Mouse (Mus musculus): ENCODE results near the gene Vmn1r55.

DNA sequence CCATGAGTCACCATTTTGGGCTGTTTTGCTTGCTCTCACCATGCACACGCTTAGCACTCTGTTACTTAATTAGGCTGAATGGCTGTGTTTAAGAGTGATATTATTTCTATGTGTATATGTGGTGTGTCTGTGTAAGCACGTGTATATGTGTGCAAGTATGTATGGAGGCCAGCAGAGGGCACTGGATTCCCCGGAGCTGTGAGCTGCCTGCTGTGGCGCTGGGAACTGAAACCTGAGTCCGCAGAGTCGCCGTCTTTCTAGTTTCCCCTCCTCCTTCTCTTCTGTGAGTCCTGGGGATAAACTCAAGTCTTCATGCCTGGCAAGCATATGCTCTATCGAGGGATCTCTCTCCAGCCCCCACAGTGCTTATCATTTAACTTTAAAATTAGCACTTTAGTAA is 40.2 kb downstream of the Vmn1r55 start:
- no peak for TF ChIP-seq EP300 (IDR thresholded peaks at IDR 0.05)
- no peak for TF ChIP-seq CTCF (IDR thresholded peaks at IDR 0.05)
